Mouse (Mus musculus) midbrain, embryonic 14.5 days (tissue): ENCODE results near the gene Tbc1d7. TPM values are rescaled to one million over a fixed set of nuclear protein-coding genes. Genes with fewer than 3 reads are reported as not detected.

Experiments used
- ATAC-seq: fragments of 200-750 bp; cut with Nextera tagmentation; 2 replicates; pipeline ENCODE4 v1.8.0; 2017; ENCODE audit warnings: moderate number of reproducible peaks, moderate library complexity; ENCODE audit not compliant: low FRiP score, low TSS enrichment
- DNase-seq: peaks from one replicate; pipeline ENCODE4 v3.0.0-alpha.2; 2015
- H3K27ac ChIP-seq: fragments of 300-500 bp; sonication (generic); replicated peaks from 2 replicates; pipeline ENCODE4 v1.5.1; 2014; ENCODE audit warnings: mild to moderate bottlenecking, low read depth, low read length, moderate library complexity
- H3K27me3 ChIP-seq: fragments of 300-500 bp; sonication (generic); 2 replicates; pipeline ENCODE4 v1.6.1; 2014; ENCODE audit warnings: low read length, control low read depth, mixed read lengths; ENCODE audit not compliant: control insufficient read depth, insufficient read depth
- H3K36me3 ChIP-seq: fragments of 300-500 bp; sonication (generic); 2 replicates; pipeline ENCODE4 v1.6.1; 2014; ENCODE audit warnings: low read length, control low read depth; ENCODE audit not compliant: control insufficient read depth, insufficient read depth
- H3K4me1 ChIP-seq: fragments of 300-500 bp; sonication (generic); 2 replicates; pipeline ENCODE4 v1.6.1; 2014; ENCODE audit warnings: mild to moderate bottlenecking, antibody characterized with exemption, low read length, control low read depth; ENCODE audit not compliant: control insufficient read depth, insufficient read depth
- H3K4me2 ChIP-seq: fragments of 300-500 bp; sonication (generic); 2 replicates; pipeline ENCODE4 v1.6.1; 2014; ENCODE audit warnings: mild to moderate bottlenecking, low read length, moderate library complexity
- H3K4me3 ChIP-seq: fragments of 300-500 bp; sonication (generic); replicated peaks from 2 replicates; pipeline ENCODE4 v1.5.1; 2014; ENCODE audit warnings: low read depth, low read length
- H3K9ac ChIP-seq: fragments of 300-500 bp; sonication (generic); replicated peaks from 2 replicates; pipeline ENCODE4 v1.6.1; 2014; ENCODE audit warnings: mild to moderate bottlenecking, low read length, moderate library complexity
- H3K9me3 ChIP-seq: fragments of 300-500 bp; sonication (generic); 2 replicates; pipeline ENCODE4 v1.6.1; 2016; ENCODE audit warnings: low read length, control low read depth, mixed read lengths; ENCODE audit not compliant: control insufficient read depth
- WGBS: fragments of 180-500 bp; shearing (Covaris S2); extraction: QIAGEN DNeasy Blood & Tissue Kit; methylation state at CpG from one replicate; pipeline ENCODE4 v1.1.7; 2014; 5-methylcytosine and 5-hydroxymethylcytosine counted together
- polyA plus RNA-seq: library from polyadenylated mRNA; unstranded; fragments of >200 nt; fragmentation: Nextera tagmentation; extraction: Ambion mirVana; gene quantifications from 2 replicates; pipeline ENCODE4 v1.2.1, GENCODE M21; 2014

Tbc1d7 gene
- 101 and 104 TPM in 2 replicates for polyA plus RNA-seq

- under 1% methylated on average over 48 of the region's 48 CpGs for WGBS
- Histone ChIP-seq H3K4me1 (peaks cover 3% of the 10 kb centered on the region; the same call in 1 of the 2 replicates), H3K27ac (peak within 1 kb of the TSS; percentile 89), H3K4me2 (peak within 1 kb of the TSS; percentile 58), H3K4me3 (peak within 1 kb of the TSS; percentile 58), H3K27me3 (no peaks in the 10 kb centered on the region), H3K36me3 (peaks cover 10% of the 10 kb centered on the region), H3K9me3 (no peaks in the 10 kb centered on the region), H3K9ac (peak within 1 kb of the TSS; percentile 80)
- peak; percentile 95 for ATAC-seq
- peak; percentile 99 for DNase-seq
Measured at GRCm38 (mm10) chr13:43171020-43171710, at the start of gene Tbc1d7. Gene Tbc1d7 (minus strand): TSS chr13:43171501.

GRCm38 (mm10) chr13:43220635-43221034, 49.3 kb upstream of the Tbc1d7 start:
- ATAC-seq = no peak
- H3K9ac ChIP-seq = no peak overlapping the region
- H3K27ac ChIP-seq = no peak overlapping the region
- WGBS = 86% methylated on average over 1 of the region's 1 CpGs
- peaks cover 6% of the 10 kb centered on the region; the same call in 1 of the 2 replicates for H3K4me1 ChIP-seq
- no peak overlapping the region for H3K4me2 ChIP-seq
- DNase-seq = no peak
- no peak overlapping the region for H3K4me3 ChIP-seq
- no peaks in the 10 kb centered on the region for H3K9me3 ChIP-seq
- H3K27me3 ChIP-seq = no peaks in the 10 kb centered on the region
- no peaks in the 10 kb centered on the region for H3K36me3 ChIP-seq

GRCm38 (mm10) chr13:43218764-43219163, 47.5 kb upstream of the Tbc1d7 start:
- Histone ChIP-seq H3K9me3 (no peaks in the 10 kb centered on the region), H3K4me3 (no peak overlapping the region), H3K4me2 (no peak overlapping the region), H3K4me1 (peaks cover 16% of the 10 kb centered on the region; the same call in 1 of the 2 replicates), H3K36me3 (no peaks in the 10 kb centered on the region), H3K9ac (no peak overlapping the region), H3K27me3 (no peaks in the 10 kb centered on the region), H3K27ac (no peak overlapping the region)
- no peak for ATAC-seq
- WGBS = 80% methylated on average over 4 of the region's 4 CpGs
- peak; percentile 35 for DNase-seq

- H3K9me3 ChIP-seq = no peaks in the 10 kb centered on the region
- WGBS = 77% methylated on average over 4 of the region's 4 CpGs
- peaks cover 16% of the 10 kb centered on the region; the same call in 1 of the 2 replicates for H3K4me1 ChIP-seq
- DNase-seq (no peak), ATAC-seq (no peak)
- no peak overlapping the region for H3K9ac ChIP-seq
- no peak overlapping the region for H3K4me3 ChIP-seq
- no peaks in the 10 kb centered on the region for H3K36me3 ChIP-seq
- no peak overlapping the region for H3K27ac ChIP-seq
- no peaks in the 10 kb centered on the region for H3K27me3 ChIP-seq
- no peak overlapping the region for H3K4me2 ChIP-seq
Measured at GRCm38 (mm10) chr13:43218284-43218683, 47.0 kb upstream of the Tbc1d7 start.

- no peaks in the 10 kb centered on the region for H3K27me3 ChIP-seq
- H3K4me2 ChIP-seq = no peak overlapping the region
- ATAC-seq (no peak), DNase-seq (no peak)
- no peaks in the 10 kb centered on the region for H3K9me3 ChIP-seq
- no peak overlapping the region for H3K9ac ChIP-seq
- H3K27ac ChIP-seq = no peak overlapping the region
- WGBS = 89% methylated on average over 4 of the region's 4 CpGs
- H3K36me3 ChIP-seq = no peaks in the 10 kb centered on the region
- H3K4me3 ChIP-seq = no peak overlapping the region
- peaks cover 16% of the 10 kb centered on the region; the same call in 1 of the 2 replicates for H3K4me1 ChIP-seq
Measured at GRCm38 (mm10) chr13:43217686-43218085, 46.4 kb upstream of the Tbc1d7 start.

- Histone ChIP-seq H3K9ac (no peak overlapping the region), H3K4me1 (peaks cover 19% of the 10 kb centered on the region; the same call in 1 of the 2 replicates), H3K9me3 (no peaks in the 10 kb centered on the region), H3K36me3 (no peaks in the 10 kb centered on the region), H3K27ac (no peak overlapping the region), H3K27me3 (no peaks in the 10 kb centered on the region), H3K4me3 (no peak overlapping the region), H3K4me2 (no peak overlapping the region)
- WGBS = 93% methylated on average over 8 of the region's 8 CpGs
- DNase-seq (no peak), ATAC-seq (no peak)
Measured at GRCm38 (mm10) chr13:43217059-43217458, 45.8 kb upstream of the Tbc1d7 start.

GRCm38 (mm10) chr13:43215994-43216706, 44.8 kb upstream of the Tbc1d7 start:
- Histone ChIP-seq H3K4me2 (peak overlapping the region; percentile 48; the same call in 1 of the 2 replicates), H3K4me1 (peaks cover 19% of the 10 kb centered on the region; the same call in 1 of the 2 replicates), H3K27ac (peak overlapping the region; percentile 20), H3K9me3 (no peaks in the 10 kb centered on the region), H3K27me3 (no peaks in the 10 kb centered on the region), H3K9ac (no peak overlapping the region), H3K36me3 (no peaks in the 10 kb centered on the region), H3K4me3 (no peak overlapping the region)
- 77% methylated on average over 9 of the region's 9 CpGs for WGBS
- no peak for DNase-seq
- ATAC-seq = no peak

- H3K4me2 ChIP-seq = peak overlapping the region; percentile 48
- H3K4me1 ChIP-seq = peaks cover 19% of the 10 kb centered on the region; the same call in 1 of the 2 replicates
- no peaks in the 10 kb centered on the region for H3K9me3 ChIP-seq
- peak overlapping the region; percentile 12; the same call in 1 of the 2 replicates for H3K4me3 ChIP-seq
- peak; percentile 43; the same call in 1 of the 2 replicates for ATAC-seq
- peak; percentile 78 for DNase-seq
- no peaks in the 10 kb centered on the region for H3K27me3 ChIP-seq
- no peaks in the 10 kb centered on the region for H3K36me3 ChIP-seq
- no peak overlapping the region for H3K9ac ChIP-seq
- peak overlapping the region; percentile 20 for H3K27ac ChIP-seq
- 15% methylated on average over 19 of the region's 19 CpGs for WGBS
Measured at GRCm38 (mm10) chr13:43215144-43215993, 44.1 kb upstream of the Tbc1d7 start.
